Mouse (Mus musculus) lung, embryonic 15.5 days (tissue): Measurements from ENCODE around the gene Zdhhc14. TPM values are rescaled to one million over a fixed set of nuclear protein-coding genes. Genes with fewer than 3 reads are reported as not detected.
A peak's percentile ranks its signal among the peaks of the same experiment; 100 is the strongest.

Source experiments
- ATAC-seq: fragments of 200-750 bp; cut with Nextera tagmentation; 2 replicates; pipeline ENCODE4 v1.8.0; 2017; ENCODE audit warnings: moderate number of reproducible peaks, borderline replicate concordance; ENCODE audit not compliant: low FRiP score, low TSS enrichment; ENCODE audit errors: extremely low read depth
- H3K27ac ChIP-seq: fragments of 300-500 bp; sonication (generic); 2 replicates; pipeline ENCODE4 v1.5.1; 2015; ENCODE audit warnings: moderate library complexity, mild to moderate bottlenecking, inconsistent platforms
- H3K27me3 ChIP-seq: fragments of 300-500 bp; sonication (generic); 2 replicates; pipeline ENCODE4 v1.6.1; 2015; ENCODE audit warnings: inconsistent platforms
- H3K36me3 ChIP-seq: fragments of 300-500 bp; sonication (generic); 2 replicates; pipeline ENCODE4 v1.6.1; 2015; ENCODE audit warnings: inconsistent platforms
- H3K4me1 ChIP-seq: fragments of 300-500 bp; sonication (generic); 2 replicates; pipeline ENCODE4 v1.6.1; 2015; ENCODE audit warnings: inconsistent platforms
- H3K4me2 ChIP-seq: fragments of 300-500 bp; sonication (generic); 2 replicates; pipeline ENCODE4 v1.6.1; 2015; ENCODE audit warnings: inconsistent platforms, mild to moderate bottlenecking, moderate library complexity
- H3K4me3 ChIP-seq: fragments of 300-500 bp; sonication (generic); 2 replicates; pipeline ENCODE4 v1.5.1; 2015; ENCODE audit warnings: mild to moderate bottlenecking, inconsistent platforms
- H3K9ac ChIP-seq: fragments of 300-500 bp; sonication (generic); 2 replicates; pipeline ENCODE4 v1.6.1; 2015; ENCODE audit warnings: inconsistent platforms
- H3K9me3 ChIP-seq: fragments of 300-500 bp; sonication (generic); 2 replicates; pipeline ENCODE4 v1.6.1; 2016; ENCODE audit warnings: inconsistent platforms
- WGBS: fragments of 180-500 bp; shearing (Covaris S2); methylation state at CpG from one replicate; pipeline ENCODE4 v1.1.7; 2015; 5-methylcytosine and 5-hydroxymethylcytosine counted together
- polyA plus RNA-seq: library from polyadenylated mRNA; unstranded; fragments of >200 nt; fragmentation: Nextera tagmentation; extraction: Ambion mirVana; gene quantifications from 2 replicates; pipeline ENCODE4 v1.2.1, GENCODE M21; 2015

Gene Zdhhc14
- polyA plus RNA-seq, 1 experiment from 2014 or later, result 1.2 TPM

GRCm38 (mm10) chr17:5488156-5488555, 4.2 kb upstream of the Zdhhc14 start:
- 46% methylated on average over 9 of the region's 9 CpGs for WGBS
- no peaks in the 10 kb centered on the region for H3K36me3 ChIP-seq
- no peak overlapping the region for H3K4me3 ChIP-seq
- H3K4me1 ChIP-seq, result peaks cover 7% of the 10 kb centered on the region; the same call in 1 of the 2 replicates
- H3K9me3 ChIP-seq, result no peaks in the 10 kb centered on the region
- H3K27me3 ChIP-seq, result peaks cover 3% of the 10 kb centered on the region; the same call in 1 of the 2 replicates
- no peak overlapping the region for H3K9ac ChIP-seq
- no peak overlapping the region for H3K27ac ChIP-seq
- H3K4me2 ChIP-seq, result no peak overlapping the region
- no peak for ATAC-seq

GRCm38 (mm10) chr17:5490351-5490750, 2.0 kb upstream of the Zdhhc14 start:
- Histone ChIP-seq H3K4me1 (peaks cover 14% of the 10 kb centered on the region; the same call in 1 of the 2 replicates), H3K9me3 (no peaks in the 10 kb centered on the region), H3K4me2 (no peak overlapping the region), H3K36me3 (no peaks in the 10 kb centered on the region), H3K4me3 (no peak overlapping the region), H3K27ac (no peak overlapping the region), H3K27me3 (peaks cover 20% of the 10 kb centered on the region; the same call in 1 of the 2 replicates), H3K9ac (no peak overlapping the region)
- no peak for ATAC-seq
- WGBS, result 83% methylated on average over 3 of the region's 3 CpGs

- peak overlapping the region; percentile 64 for H3K9ac ChIP-seq
- H3K27me3 ChIP-seq, result peaks cover 20% of the 10 kb centered on the region; the same call in 1 of the 2 replicates
- H3K27ac ChIP-seq, result peak overlapping the region; percentile 81
- H3K4me2 ChIP-seq, result peak overlapping the region; percentile 99
- H3K4me3 ChIP-seq, result peak overlapping the region; percentile 72
- no peaks in the 10 kb centered on the region for H3K36me3 ChIP-seq
- no peaks in the 10 kb centered on the region for H3K9me3 ChIP-seq
- H3K4me1 ChIP-seq, result peaks cover 14% of the 10 kb centered on the region; the same call in 1 of the 2 replicates
- under 1% methylated on average over 29 of the region's 29 CpGs for WGBS
- ATAC-seq, result peak; percentile 86
These were observed 1.1 kb upstream of the Zdhhc14 start for GRCm38 (mm10) chr17:5491031-5491800.

GRCm38 (mm10) chr17:5492746-5493160, 396 bp downstream of the Zdhhc14 start:
- H3K9ac ChIP-seq, result peak overlapping the region; percentile 64
- H3K36me3 ChIP-seq, result no peaks in the 10 kb centered on the region
- no peaks in the 10 kb centered on the region for H3K9me3 ChIP-seq
- peak; percentile 36; the same call in 1 of the 2 replicates for ATAC-seq
- peaks cover 20% of the 10 kb centered on the region; the same call in 1 of the 2 replicates for H3K27me3 ChIP-seq
- peaks cover 14% of the 10 kb centered on the region; the same call in 1 of the 2 replicates for H3K4me1 ChIP-seq
- peak overlapping the region; percentile 29; the same call in 1 of the 2 replicates for H3K27ac ChIP-seq
- WGBS, result 0% methylated on average over 44 of the region's 48 CpGs
- H3K4me3 ChIP-seq, result peak overlapping the region; percentile 72
- H3K4me2 ChIP-seq, result peak overlapping the region; percentile 99

- no peak for ATAC-seq
- Histone ChIP-seq H3K36me3 (no peaks in the 10 kb centered on the region), H3K4me3 (peak overlapping the region; percentile 72), H3K9me3 (no peaks in the 10 kb centered on the region), H3K4me1 (peaks cover 14% of the 10 kb centered on the region; the same call in 1 of the 2 replicates), H3K27me3 (peaks cover 20% of the 10 kb centered on the region; the same call in 1 of the 2 replicates), H3K27ac (no peak overlapping the region), H3K4me2 (peak overlapping the region; percentile 99), H3K9ac (peak overlapping the region; percentile 64)
- 2% methylated on average over 53 of the region's 53 CpGs for WGBS
These were observed 909 bp downstream of the Zdhhc14 start for GRCm38 (mm10) chr17:5493161-5493771.

- no peaks in the 10 kb centered on the region for H3K9me3 ChIP-seq
- no peaks in the 10 kb centered on the region for H3K36me3 ChIP-seq
- peaks cover 20% of the 10 kb centered on the region; the same call in 1 of the 2 replicates for H3K27me3 ChIP-seq
- no peak overlapping the region for H3K27ac ChIP-seq
- H3K4me2 ChIP-seq, result peak overlapping the region; percentile 99
- peaks cover 14% of the 10 kb centered on the region; the same call in 1 of the 2 replicates for H3K4me1 ChIP-seq
- H3K4me3 ChIP-seq, result peak overlapping the region; percentile 72
- WGBS, result 19% methylated on average over 4 of the region's 4 CpGs
- ATAC-seq, result no peak
- peak overlapping the region; percentile 64 for H3K9ac ChIP-seq
These were observed 1.5 kb downstream of the Zdhhc14 start for GRCm38 (mm10) chr17:5493809-5494208.

- 85% methylated on average over 7 of the region's 7 CpGs for WGBS
- H3K27me3 ChIP-seq, result peaks cover 20% of the 10 kb centered on the region; the same call in 1 of the 2 replicates
- H3K9ac ChIP-seq, result no peak overlapping the region
- no peaks in the 10 kb centered on the region for H3K36me3 ChIP-seq
- H3K27ac ChIP-seq, result no peak overlapping the region
- H3K4me2 ChIP-seq, result peak overlapping the region; percentile 99; the same call in 1 of the 2 replicates
- H3K9me3 ChIP-seq, result no peaks in the 10 kb centered on the region
- no peak overlapping the region for H3K4me3 ChIP-seq
- H3K4me1 ChIP-seq, result peaks cover 14% of the 10 kb centered on the region; the same call in 1 of the 2 replicates
- ATAC-seq, result no peak
These were observed 2.5 kb downstream of the Zdhhc14 start for GRCm38 (mm10) chr17:5494832-5495231.

GRCm38 (mm10) chr17:5497695-5498094, 5.3 kb downstream of the Zdhhc14 start:
- no peak overlapping the region for H3K27ac ChIP-seq
- ATAC-seq, result no peak
- H3K27me3 ChIP-seq, result peaks cover 20% of the 10 kb centered on the region; the same call in 1 of the 2 replicates

GRCm38 (mm10) chr17:5498996-5499395, 6.6 kb downstream of the Zdhhc14 start:
- Histone ChIP-seq H3K27ac (no peak overlapping the region), H3K27me3 (peaks cover 9% of the 10 kb centered on the region; the same call in 1 of the 2 replicates), H3K36me3 (no peaks in the 10 kb centered on the region), H3K9me3 (no peaks in the 10 kb centered on the region), H3K9ac (no peak overlapping the region), H3K4me3 (no peak overlapping the region), H3K4me2 (no peak overlapping the region), H3K4me1 (peaks cover 3% of the 10 kb centered on the region; the same call in 1 of the 2 replicates)
- 84% methylated on average over 4 of the region's 4 CpGs for WGBS
- ATAC-seq, result no peak

More at GRCm38 (mm10) chr17:5497695-5498094, 5.3 kb downstream of the Zdhhc14 start:
- H3K9me3 ChIP-seq, result no peaks in the 10 kb centered on the region
- H3K4me1 ChIP-seq, result peaks cover 14% of the 10 kb centered on the region; the same call in 1 of the 2 replicates
- 72% methylated on average over 8 of the region's 8 CpGs for WGBS
- no peak overlapping the region for H3K9ac ChIP-seq
- no peak overlapping the region for H3K4me2 ChIP-seq
- H3K4me3 ChIP-seq, result no peak overlapping the region
- H3K36me3 ChIP-seq, result no peaks in the 10 kb centered on the region

GRCm38 (mm10) chr17:5503981-5504760, 11.8 kb downstream of the Zdhhc14 start:
- Histone ChIP-seq H3K4me2 (no peak overlapping the region), H3K27ac (no peak overlapping the region), H3K9ac (no peak overlapping the region), H3K9me3 (no peaks in the 10 kb centered on the region), H3K4me1 (no peaks in the 10 kb centered on the region), H3K36me3 (no peaks in the 10 kb centered on the region), H3K4me3 (no peak overlapping the region), H3K27me3 (no peaks in the 10 kb centered on the region)
- WGBS, result 76% methylated on average over 8 of the region's 8 CpGs
- ATAC-seq, result no peak

GRCm38 (mm10) chr17:5504969-5505368, 12.6 kb downstream of the Zdhhc14 start:
- ATAC-seq, result no peak
- Histone ChIP-seq H3K27me3 (no peaks in the 10 kb centered on the region), H3K4me1 (no peaks in the 10 kb centered on the region), H3K4me3 (no peak overlapping the region), H3K36me3 (no peaks in the 10 kb centered on the region), H3K9ac (no peak overlapping the region), H3K4me2 (no peak overlapping the region), H3K9me3 (no peaks in the 10 kb centered on the region), H3K27ac (no peak overlapping the region)
- WGBS, result 79% methylated on average over 4 of the region's 4 CpGs
